Mouse (Mus musculus): ENCODE results near the gene Skor1.

Skor1 gene

GRCm38 (mm10) chr9:63148410-63149371, at the start of gene Skor1:
Gene Skor1, minus strand, starts transcription at chr9:63148961.
- DNase-seq (ENCODE audit: extremely low spot score, low spot score) = peak; percentile 61

DNA sequence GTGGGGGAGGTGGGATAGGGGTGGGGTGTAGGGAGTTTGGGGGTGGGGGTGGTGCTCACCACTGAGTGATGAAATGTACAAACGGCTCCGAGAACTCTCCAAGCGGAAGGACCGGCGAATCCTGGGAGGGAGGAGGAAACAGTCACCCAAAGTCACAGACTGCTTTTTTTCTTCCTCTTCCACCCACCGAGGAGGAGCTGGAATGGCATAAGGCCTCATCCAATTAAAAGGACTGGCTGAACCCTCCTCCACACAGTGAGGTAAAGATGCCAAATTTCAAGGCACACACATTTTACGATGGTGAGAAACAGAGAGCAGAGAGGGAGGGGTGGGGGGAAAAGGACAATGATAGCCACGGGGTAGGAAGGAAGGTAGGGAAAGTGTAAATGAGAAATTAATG, 48.5 kb upstream of the Skor1 start:
- no peak for DNase-seq (ENCODE audit: extremely low spot score, low spot score)

- DNase-seq (ENCODE audit: extremely low spot score, low spot score) = peak; percentile 33
These were observed 47.4 kb upstream of the Skor1 start for GRCm38 (mm10) chr9:63196114-63196682.

DNA sequence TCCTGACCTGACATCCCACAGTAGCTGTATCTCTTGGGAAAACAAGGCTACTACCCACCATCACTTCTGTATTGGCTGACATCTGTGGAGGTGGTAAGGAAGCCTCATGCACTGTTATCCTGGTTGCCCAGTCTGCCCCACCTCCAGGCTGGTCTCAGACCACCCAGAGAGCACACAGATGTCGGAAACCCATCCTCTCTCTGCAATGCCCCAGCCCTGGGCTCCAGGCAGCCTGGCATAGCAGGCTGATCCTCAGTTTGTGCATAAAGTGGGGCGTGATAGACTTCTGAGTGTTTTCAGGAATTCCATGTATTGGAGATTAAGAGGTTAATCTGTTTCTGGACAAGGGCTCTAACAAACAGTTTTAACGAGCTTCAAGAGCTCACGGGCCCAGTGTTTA, 46.8 kb upstream of the Skor1 start:
- no peak for DNase-seq (ENCODE audit: extremely low spot score, low spot score)

- DNase-seq (ENCODE audit: extremely low spot score, low spot score) = no peak
These were observed 46.0 kb upstream of the Skor1 start for GRCm38 (mm10) chr9:63194791-63195190.

DNA sequence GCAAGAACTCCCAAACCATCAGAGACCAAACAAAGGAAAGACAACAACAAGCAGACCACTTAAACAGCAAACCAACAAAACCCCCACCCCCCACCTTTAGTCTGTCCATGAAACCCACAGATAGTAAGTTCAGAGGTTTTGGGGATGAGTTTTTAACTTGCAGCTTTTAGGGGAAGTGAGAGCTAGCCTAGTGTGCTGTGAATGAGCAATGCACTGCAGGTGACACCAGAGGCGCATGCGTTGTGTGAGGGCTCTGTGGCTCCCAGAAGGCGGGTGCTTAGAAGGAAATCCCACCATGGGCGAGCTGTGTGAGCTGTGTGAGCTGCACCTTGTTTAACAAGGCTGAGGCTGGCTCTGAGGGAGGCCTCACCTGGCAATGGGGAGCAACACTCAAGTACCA, 44.0 kb upstream of the Skor1 start:
- DNase-seq (ENCODE audit: extremely low spot score, low spot score) = no peak

DNA sequence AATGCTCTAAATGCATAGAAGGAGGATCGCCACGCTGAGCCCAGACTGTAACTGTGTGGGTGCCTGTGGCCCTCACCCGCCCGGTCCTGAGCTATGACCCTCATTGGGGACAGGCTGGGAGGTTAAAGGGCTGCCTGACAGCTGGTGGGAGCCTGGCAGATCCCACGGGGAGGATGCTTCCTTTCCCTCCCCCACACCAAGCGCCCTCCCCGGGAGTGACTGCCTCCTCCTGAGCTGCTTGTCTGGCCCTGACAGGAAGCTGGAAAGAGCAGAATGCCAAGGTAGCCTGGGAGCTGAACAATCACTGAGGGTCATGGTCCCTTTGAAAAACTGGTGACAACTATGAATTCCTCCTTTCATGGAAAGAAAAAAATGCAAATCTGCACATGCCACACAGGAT, 38.5 kb upstream of the Skor1 start:
- no peak for DNase-seq (ENCODE audit: extremely low spot score, low spot score)

DNA sequence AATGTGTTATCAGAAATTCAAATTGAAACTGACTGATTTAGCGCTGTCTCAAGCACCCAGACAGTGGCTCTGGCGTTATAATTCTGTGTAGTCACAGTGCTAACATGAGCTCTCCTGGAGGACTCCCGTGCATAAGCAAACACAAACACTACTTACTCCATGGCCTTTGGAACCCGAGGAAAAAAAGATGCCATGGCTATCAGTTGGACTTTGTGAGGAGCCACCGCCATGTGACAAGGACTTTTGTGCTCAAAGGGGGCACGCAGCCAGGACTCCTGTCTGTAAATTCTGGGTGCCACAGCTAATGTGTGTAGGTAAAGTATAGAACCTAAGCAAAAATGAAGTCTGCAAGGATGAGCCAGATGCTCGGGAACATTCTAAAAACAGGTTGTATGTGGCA, 36.5 kb upstream of the Skor1 start:
- no peak for DNase-seq (ENCODE audit: extremely low spot score, low spot score)

- DNase-seq (ENCODE audit: extremely low spot score, low spot score) = no peak
These were observed 35.1 kb upstream of the Skor1 start for GRCm38 (mm10) chr9:63183864-63184263.

- no peak for DNase-seq (ENCODE audit: extremely low spot score, low spot score)
These were observed 33.7 kb upstream of the Skor1 start for GRCm38 (mm10) chr9:63182306-63182960.

DNA sequence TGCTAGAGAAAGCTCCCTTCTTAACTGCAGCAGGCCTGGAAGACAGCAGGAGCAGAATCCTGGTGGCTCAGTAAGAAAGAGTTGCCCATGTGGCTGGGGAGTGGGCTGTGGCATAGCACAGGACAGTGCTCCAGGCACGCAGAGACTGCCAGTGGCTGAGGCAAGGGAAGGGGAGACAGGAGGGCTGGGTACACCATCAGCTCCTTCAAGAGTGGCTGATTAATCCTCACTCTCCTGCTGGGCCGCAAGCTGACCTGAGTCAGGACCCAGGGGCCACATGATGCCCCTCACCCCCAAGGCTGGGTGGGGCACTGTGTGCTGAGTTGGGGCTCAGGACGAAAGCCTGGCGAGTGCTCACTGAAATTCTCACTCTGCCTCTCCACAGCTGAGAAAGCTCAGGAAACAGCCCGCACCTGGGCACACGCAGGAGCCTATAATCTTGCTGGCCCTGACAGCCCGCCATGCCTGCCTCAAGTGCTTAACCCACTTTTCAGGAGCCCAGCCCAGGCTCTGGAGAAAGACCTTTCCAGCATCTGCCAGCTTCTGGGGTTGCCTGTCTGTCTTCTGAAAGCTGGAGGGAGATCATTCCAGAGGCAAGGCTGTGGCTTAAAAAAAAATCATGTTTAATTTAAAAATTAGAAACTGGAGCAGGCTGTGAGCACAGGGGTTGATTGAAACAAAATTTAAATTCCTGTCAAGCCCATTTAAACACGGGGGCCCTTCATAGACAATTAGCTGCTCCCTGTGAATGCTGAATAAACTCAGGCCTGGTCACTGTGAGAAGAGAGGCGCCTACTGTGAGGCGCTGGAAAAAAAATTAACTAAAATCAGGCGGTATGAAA, 32.8 kb upstream of the Skor1 start:
- no peak for DNase-seq (ENCODE audit: extremely low spot score, low spot score)

DNA sequence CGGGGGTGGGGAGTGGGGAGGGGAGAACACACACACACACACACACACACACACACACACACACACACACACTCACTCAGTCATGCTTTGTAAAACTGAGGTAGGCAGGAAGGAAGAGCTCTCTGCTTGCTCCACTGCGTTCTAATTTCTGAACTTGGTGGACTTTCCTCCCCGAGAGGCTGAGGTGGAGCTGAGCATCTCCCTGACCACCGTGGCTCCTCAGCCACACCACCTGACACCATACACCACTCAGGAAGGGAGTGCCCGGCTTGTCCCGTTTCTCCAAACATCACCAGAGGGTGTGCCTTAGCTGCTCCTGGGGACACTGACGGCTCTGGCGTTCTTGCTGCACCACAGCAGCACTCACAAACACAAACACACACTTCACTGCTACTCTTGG, 29.5 kb upstream of the Skor1 start:
- no peak for DNase-seq (ENCODE audit: extremely low spot score, low spot score)

DNA sequence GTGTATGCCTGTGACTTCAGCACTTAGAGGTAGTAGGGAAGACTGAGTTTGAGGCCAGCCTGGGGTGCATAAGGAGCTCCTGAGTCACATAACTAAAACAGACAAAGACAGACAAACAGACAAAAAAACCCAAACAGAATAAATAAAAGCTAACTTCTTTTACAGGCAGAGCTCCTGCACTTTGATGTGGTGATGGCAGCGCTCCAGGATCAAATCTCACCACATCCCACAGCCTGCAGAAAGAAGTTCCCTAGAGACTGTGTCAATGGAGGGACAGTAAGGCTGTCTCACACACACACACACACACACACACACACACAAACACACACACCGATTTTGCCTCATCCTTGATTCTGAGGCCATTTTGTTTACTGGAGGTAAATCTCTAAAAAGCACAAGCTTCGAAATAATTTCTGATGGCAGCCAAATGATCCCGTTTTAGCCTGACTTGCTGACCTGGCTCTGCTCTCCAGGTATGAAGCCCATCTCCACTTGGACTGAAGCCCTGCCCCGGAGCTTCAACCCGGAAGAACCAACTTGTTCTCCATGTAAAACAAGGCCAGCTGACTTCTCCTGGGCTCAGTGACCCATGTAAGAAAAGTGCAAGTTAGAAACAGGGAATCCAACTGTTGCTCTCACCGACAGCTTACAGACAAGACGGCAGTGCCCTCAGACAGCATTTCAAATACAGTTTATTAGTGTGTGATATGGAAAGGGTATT, 25.4 kb upstream of the Skor1 start:
- DNase-seq (ENCODE audit: extremely low spot score, low spot score) = no peak

GRCm38 (mm10) chr9:63171951-63172350, 23.2 kb upstream of the Skor1 start:
- DNase-seq (ENCODE audit: extremely low spot score, low spot score) = no peak

- DNase-seq (ENCODE audit: extremely low spot score, low spot score) = no peak
These were observed 20.4 kb upstream of the Skor1 start for GRCm38 (mm10) chr9:63169127-63169526.

DNA sequence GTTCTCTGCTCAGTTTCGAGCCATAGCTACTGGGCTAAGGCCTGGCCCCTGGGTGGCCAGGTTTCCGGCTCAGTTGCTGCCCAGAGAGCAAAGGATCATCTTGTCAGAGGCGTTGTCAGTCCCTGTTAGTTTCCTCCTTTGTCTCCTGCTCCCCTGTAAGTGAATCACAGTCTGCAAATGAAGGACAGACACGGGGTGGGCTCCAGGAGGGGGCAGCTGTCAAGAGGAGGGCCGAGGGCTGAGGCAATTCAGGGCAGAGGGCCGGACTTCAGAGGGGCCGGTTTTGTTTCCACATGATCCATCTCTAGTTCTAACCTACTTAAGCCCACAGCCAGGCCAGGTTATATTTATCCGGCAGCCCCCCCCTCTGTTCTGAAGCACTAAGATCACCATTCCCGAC, 16.3 kb upstream of the Skor1 start:
- no peak for DNase-seq (ENCODE audit: extremely low spot score, low spot score)

GRCm38 (mm10) chr9:63163756-63164155, 15.0 kb upstream of the Skor1 start:
- no peak for DNase-seq (ENCODE audit: extremely low spot score, low spot score)

DNA sequence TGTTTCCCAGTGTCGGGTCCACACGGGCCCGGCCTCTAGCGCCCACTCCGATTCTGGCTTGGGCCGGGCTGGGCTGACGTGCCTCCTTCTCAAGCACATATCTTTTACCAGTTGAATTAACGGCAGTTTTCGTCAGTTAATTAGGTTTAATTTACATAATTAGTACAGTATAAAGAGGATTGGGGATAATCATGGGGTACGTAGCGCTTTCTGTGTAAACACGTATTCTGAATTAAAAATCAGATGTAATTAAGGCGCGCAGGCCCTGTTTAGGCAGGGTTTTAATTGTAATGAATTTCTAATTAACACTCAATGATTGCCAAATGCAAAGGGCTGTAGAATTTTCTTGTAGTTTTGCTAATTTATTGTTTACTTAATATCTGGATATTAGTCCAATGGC, 3.2 kb upstream of the Skor1 start:
- DNase-seq (ENCODE audit: extremely low spot score, low spot score) = no peak

- peak; percentile 89 for DNase-seq (ENCODE audit: extremely low spot score, low spot score)
These were observed 2.5 kb upstream of the Skor1 start for GRCm38 (mm10) chr9:63151072-63151870.

All from neural tube, embryonic 10.5 days (tissue).